Mouse (Mus musculus) lung, embryonic 15.5 days (tissue): ENCODE measurements around the gene Esyt1. TPM values are rescaled to one million over a fixed set of nuclear protein-coding genes. Genes with fewer than 3 reads are reported as not detected.
"Not testable (repeated sequence)": the region's sequence is repeated elsewhere in the genome, so short reads cannot be mapped to it uniquely, and the experiment has no call there.

ENCODE experiments used
- ATAC-seq: fragments of 200-750 bp; cut with Nextera tagmentation; 2 replicates; pipeline ENCODE4 v1.8.0; 2017; ENCODE audit warnings: moderate number of reproducible peaks, borderline replicate concordance; ENCODE audit not compliant: low FRiP score, low TSS enrichment; ENCODE audit errors: extremely low read depth
- H3K27ac ChIP-seq: fragments of 300-500 bp; sonication (generic); 2 replicates; pipeline ENCODE4 v1.5.1; 2015; ENCODE audit warnings: moderate library complexity, mild to moderate bottlenecking, inconsistent platforms
- H3K27me3 ChIP-seq: fragments of 300-500 bp; sonication (generic); 2 replicates; pipeline ENCODE4 v1.6.1; 2015; ENCODE audit warnings: inconsistent platforms
- H3K36me3 ChIP-seq: fragments of 300-500 bp; sonication (generic); 2 replicates; pipeline ENCODE4 v1.6.1; 2015; ENCODE audit warnings: inconsistent platforms
- H3K4me1 ChIP-seq: fragments of 300-500 bp; sonication (generic); 2 replicates; pipeline ENCODE4 v1.6.1; 2015; ENCODE audit warnings: inconsistent platforms
- H3K4me2 ChIP-seq: fragments of 300-500 bp; sonication (generic); 2 replicates; pipeline ENCODE4 v1.6.1; 2015; ENCODE audit warnings: inconsistent platforms, mild to moderate bottlenecking, moderate library complexity
- H3K4me3 ChIP-seq: fragments of 300-500 bp; sonication (generic); 2 replicates; pipeline ENCODE4 v1.5.1; 2015; ENCODE audit warnings: mild to moderate bottlenecking, inconsistent platforms
- H3K9ac ChIP-seq: fragments of 300-500 bp; sonication (generic); 2 replicates; pipeline ENCODE4 v1.6.1; 2015; ENCODE audit warnings: inconsistent platforms
- H3K9me3 ChIP-seq: fragments of 300-500 bp; sonication (generic); 2 replicates; pipeline ENCODE4 v1.6.1; 2016; ENCODE audit warnings: inconsistent platforms
- WGBS: fragments of 180-500 bp; shearing (Covaris S2); methylation state at CpG from one replicate; pipeline ENCODE4 v1.1.7; 2015; 5-methylcytosine and 5-hydroxymethylcytosine counted together
- polyA plus RNA-seq: library from polyadenylated mRNA; unstranded; fragments of >200 nt; fragmentation: Nextera tagmentation; extraction: Ambion mirVana; gene quantifications from 2 replicates; pipeline ENCODE4 v1.2.1, GENCODE M21; 2015

Gene Esyt1
- polyA plus RNA-seq = 28.8 and 31.5 TPM in 2 replicates

DNA sequence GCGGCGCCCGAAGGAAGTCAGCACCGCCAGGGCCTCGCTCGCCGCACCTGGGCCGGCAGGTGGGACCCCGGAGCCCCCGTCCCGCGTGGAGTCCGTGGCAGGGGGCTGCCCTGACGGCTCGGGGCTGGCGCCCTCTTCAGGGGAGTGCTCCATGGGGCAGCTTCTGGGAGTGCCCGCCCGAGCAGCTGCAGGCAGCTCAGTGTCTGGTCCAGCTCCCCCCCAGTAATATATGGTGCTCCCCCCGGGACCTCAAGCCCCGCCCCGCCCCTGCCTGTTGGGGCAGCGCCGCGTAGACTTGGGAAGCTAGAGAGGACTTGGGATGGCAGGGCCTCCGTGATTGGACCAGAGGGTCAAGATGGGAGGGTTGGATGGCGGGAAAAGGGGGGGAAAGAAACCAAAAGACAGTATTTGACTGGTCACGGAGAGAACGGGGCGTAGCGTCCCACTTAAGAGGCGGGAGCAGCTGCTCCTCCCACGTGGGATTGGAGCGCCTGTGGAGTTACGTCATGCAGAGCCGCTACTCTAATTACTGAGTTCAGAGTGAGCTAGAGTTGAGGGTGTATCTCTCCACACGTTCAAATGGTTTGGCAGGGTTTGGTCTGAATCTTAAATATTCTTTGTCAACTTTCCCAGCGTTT is at the start of gene Esyt1:
Esyt1 (minus strand) TSS at position 201 of the 638 bp plus-strand sequence.
- under 1% methylated on average over 37 of the region's 37 CpGs for WGBS

DNA sequence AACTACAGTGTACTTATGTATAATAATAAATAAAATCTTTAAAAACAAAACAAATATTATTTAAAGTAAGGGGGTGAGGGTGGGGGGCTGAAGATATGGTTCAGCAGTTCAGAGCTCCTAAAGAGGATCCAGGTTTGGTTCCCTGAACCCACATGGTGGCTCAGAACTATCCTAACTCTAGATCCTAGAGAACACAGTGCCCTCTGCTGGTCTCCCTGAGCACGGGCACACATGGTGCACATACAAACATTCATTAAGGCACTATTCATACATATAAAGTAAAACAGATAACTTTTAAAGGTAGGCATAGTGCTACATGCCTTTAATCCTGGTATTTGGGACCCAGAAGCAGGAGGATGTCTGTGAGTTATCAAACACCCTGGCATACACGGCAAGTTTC is 49.4 kb upstream of the Esyt1 start:
- no peak for ATAC-seq
- no peak overlapping the region for H3K9ac ChIP-seq
- H3K4me2 ChIP-seq = no peak overlapping the region
- no peak overlapping the region for H3K4me3 ChIP-seq
- WGBS = 86% methylated on average over 2 of the region's 2 CpGs
- H3K36me3 ChIP-seq = peaks cover 37% of the 10 kb centered on the region
- H3K27me3 ChIP-seq = no peaks in the 10 kb centered on the region
- H3K9me3 ChIP-seq = no peaks in the 10 kb centered on the region
- no peaks in the 10 kb centered on the region; the same call in 1 of the 2 replicates for H3K4me1 ChIP-seq
- H3K27ac ChIP-seq = no peak overlapping the region

More for the DNA sequence above, at the start of gene Esyt1:
- Histone ChIP-seq H3K4me3 (peak within 1 kb of the TSS; percentile 80), H3K4me1 (peaks cover 15% of the 10 kb centered on the region), H3K9me3 (no peaks in the 10 kb centered on the region), H3K27me3 (0 out of 2 replicates have a peak, but pooled peaks cover 3% of the 10 kb centered on the region), H3K27ac (peak within 1 kb of the TSS; percentile 78), H3K4me2 (peak within 1 kb of the TSS; percentile 99), H3K36me3 (no peaks in the 10 kb centered on the region), H3K9ac (peak within 1 kb of the TSS; percentile 76)
- ATAC-seq = peak; percentile 98

DNA sequence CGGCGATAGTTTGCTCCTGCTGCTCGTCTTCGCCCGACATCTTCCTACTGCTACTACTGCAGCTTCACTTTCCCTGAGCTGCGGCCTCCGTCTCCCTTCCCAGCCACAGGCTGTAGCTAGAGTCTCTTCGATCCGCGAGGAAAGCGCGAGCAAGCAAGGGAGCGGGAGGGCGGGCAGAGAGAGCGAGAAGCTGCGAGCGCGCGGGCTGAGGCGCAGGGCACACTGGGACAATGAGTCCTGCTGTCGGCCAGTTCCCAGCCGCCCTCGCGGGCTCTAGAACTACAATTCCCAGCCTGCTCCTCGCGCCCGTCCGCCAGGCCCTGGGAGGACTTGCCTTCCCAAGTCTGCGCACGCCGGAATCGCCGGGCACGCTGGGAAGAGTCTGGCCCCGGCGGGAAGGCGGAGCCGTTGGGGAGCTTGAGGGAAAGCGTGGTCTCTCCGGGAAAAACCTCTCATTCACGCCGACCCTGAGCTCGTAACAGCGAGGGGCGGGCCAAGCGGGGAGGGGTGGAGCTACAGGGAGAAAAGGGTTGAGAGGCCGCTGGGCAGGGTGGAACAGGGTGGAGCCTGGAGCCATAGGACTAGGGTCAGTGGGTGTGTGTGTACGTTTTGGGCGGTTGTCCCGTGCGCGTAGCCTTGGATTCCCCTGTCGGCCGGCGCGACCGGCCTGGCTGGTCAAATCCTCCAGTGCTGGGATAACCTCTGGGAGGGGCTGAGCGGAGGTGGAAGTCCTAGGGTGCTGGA is 40.3 kb upstream of the Esyt1 start, which contains the start of gene Pa2g4:
Pa2g4 (minus strand) TSS at position 200 of the 744 bp plus-strand sequence.
- Histone ChIP-seq H3K27me3 (no peaks in the 10 kb centered on the region), H3K36me3 (peaks cover 41% of the 10 kb centered on the region), H3K4me1 (peaks cover 25% of the 10 kb centered on the region), H3K9me3 (no peaks in the 10 kb centered on the region), H3K4me2 (peak within 1 kb of the TSS; percentile 80), H3K4me3 (peak within 1 kb of the TSS; percentile 95), H3K27ac (peak within 1 kb of the TSS; percentile 96), H3K9ac (peak within 1 kb of the TSS; percentile 93)
- under 1% methylated on average over 58 of the region's 58 CpGs for WGBS
- peak; percentile 98 for ATAC-seq

DNA sequence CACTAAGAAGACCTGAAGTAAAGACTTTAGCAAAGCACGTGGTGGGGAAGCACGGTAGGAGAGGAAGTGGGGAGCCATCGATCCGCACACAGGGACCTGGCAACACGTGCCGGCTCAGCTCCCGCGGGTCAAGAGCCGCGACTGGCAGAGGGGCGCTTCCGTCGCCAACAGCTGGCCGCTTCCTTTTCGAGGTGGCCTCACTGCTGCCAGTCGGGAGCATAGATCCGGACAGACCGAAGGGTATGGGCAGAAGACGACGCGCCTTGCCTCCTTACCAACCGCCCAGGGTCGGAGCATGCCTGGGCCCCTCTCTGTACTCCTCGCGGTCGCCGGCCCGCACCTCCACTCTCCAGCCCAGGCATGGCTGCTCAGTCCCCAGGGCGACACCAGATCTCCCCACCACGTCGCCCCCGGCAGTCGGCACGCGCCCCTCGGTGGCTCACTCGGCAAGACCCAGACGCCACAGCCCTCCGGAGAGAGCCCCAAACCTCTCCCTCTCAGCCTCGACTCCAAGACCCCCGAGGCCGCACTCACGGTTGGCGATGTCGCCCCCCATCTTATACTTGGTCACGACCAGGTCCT is 39.6 kb upstream of the Esyt1 start:
- WGBS = under 1% methylated on average over 46 of the region's 46 CpGs
- peaks cover 25% of the 10 kb centered on the region for H3K4me1 ChIP-seq
- H3K27ac ChIP-seq = peak overlapping the region; percentile 96
- peak overlapping the region; percentile 80 for H3K4me2 ChIP-seq
- H3K27me3 ChIP-seq = no peaks in the 10 kb centered on the region
- peaks cover 44% of the 10 kb centered on the region for H3K36me3 ChIP-seq
- peak overlapping the region; percentile 93 for H3K9ac ChIP-seq
- peak; percentile 31 for ATAC-seq
- H3K4me3 ChIP-seq = peak overlapping the region; percentile 95
- H3K9me3 ChIP-seq = no peaks in the 10 kb centered on the region

DNA sequence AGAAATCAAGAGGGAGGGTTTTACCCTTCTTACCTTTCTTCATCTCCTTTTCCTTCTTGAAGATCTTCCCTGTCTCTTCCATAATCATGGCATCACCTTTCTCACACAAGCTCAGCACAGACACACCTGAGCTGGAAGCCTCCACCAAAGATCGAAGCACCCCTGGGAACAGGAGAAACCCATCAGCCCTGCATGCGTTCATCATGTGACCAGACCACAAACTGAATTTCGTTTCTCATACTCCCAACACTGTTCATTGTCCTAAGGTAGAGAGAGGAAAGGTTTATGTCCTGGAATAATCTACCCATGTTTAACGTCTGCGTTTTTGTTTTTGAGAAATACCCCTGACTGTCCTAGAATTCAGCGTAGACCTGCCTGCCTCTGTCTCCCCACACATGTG is 37.9 kb upstream of the Esyt1 start:
- no peak for ATAC-seq
- Histone ChIP-seq H3K9ac (peak overlapping the region; percentile 3; the same call in 1 of the 2 replicates), H3K27me3 (no peaks in the 10 kb centered on the region), H3K27ac (no peak overlapping the region), H3K9me3 (no peaks in the 10 kb centered on the region), H3K36me3 (peaks cover 56% of the 10 kb centered on the region), H3K4me3 (0 out of 2 replicates have a peak overlapping the region, but pooled peaks have one; percentile 3), H3K4me1 (peaks cover 25% of the 10 kb centered on the region), H3K4me2 (peak overlapping the region; percentile 80)
- 85% methylated on average over 6 of the region's 6 CpGs for WGBS

DNA sequence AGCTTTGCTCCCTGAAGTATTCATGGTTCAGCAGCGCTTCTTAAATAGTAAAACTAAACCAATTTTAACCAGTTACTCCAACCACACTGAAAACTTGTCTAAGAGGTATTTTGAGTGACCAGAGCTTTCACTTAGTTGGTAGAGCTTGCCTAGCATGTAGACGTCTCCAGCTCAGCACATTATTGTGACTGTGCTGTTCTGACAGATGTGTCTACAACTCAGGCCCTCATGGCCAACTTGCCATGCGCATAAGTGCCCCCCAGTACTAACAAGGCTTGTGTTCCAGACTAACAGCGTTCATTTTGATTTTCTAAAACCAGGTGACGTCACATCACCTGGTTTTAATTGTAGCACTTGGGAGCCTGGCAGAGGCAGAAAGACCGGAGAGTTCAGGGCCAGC is 31.3 kb upstream of the Esyt1 start:
- Histone ChIP-seq H3K9me3 (no peaks in the 10 kb centered on the region), H3K4me3 (no peak overlapping the region), H3K9ac (no peak overlapping the region), H3K4me2 (no peak overlapping the region), H3K27ac (no peak overlapping the region), H3K36me3 (peaks cover 51% of the 10 kb centered on the region), H3K27me3 (no peaks in the 10 kb centered on the region), H3K4me1 (no peaks in the 10 kb centered on the region)
- WGBS = 80% methylated on average over 6 of the region's 6 CpGs
- ATAC-seq = no peak

DNA sequence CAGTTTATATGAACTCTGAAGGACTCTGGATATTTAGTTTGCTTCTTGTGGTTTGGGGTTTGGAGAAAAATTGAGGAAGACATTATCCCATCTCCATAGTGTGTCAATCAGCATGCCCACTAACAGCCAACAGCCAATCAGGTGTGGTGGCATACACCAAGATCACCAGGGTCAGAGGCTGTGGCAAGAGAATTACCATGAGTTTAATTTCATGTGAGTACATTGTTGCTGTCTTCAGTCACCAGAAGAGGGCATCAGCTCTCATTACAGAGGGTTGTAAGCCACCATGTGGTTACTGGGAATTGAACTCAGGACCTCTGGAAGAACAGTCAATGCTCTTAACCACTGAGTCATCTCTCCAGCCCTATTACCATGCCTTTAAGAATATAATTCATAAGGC is 30.6 kb upstream of the Esyt1 start:
- Histone ChIP-seq H3K9ac (no peak overlapping the region), H3K36me3 (peaks cover 44% of the 10 kb centered on the region), H3K4me1 (no peaks in the 10 kb centered on the region), H3K9me3 (no peaks in the 10 kb centered on the region), H3K4me3 (no peak overlapping the region), H3K4me2 (no peak overlapping the region), H3K27ac (no peak overlapping the region), H3K27me3 (no peaks in the 10 kb centered on the region)
- no peak for ATAC-seq

DNA sequence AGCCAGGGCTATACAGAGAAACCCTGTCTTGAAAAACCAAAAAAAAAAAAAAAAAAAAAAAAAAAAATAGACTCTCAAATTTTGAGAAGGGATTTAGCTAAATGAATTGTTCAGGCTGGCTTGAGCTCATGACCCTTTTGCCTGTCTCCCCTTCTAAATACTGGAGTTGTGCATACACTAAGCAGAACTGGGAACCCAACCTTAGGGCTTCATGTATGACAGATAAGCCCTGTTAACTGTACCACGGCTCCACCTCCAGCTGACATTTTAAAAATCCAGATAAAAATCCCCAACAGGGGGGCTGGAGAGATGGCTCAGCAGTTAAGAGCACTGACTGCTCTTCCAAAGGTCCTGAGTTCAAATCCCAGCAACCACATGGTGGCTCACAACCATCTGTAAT is 29.9 kb upstream of the Esyt1 start:
- ATAC-seq, H3K9ac ChIP-seq, H3K4me3 ChIP-seq, H3K4me2 ChIP-seq, H3K27ac ChIP-seq, H3K4me1 ChIP-seq, H3K27me3 ChIP-seq, H3K9me3 ChIP-seq: not testable (repeated sequence)
- H3K36me3 ChIP-seq = peaks cover 37% of the 10 kb centered on the region
- 80% methylated on average over 1 of the region's 1 CpGs for WGBS

DNA sequence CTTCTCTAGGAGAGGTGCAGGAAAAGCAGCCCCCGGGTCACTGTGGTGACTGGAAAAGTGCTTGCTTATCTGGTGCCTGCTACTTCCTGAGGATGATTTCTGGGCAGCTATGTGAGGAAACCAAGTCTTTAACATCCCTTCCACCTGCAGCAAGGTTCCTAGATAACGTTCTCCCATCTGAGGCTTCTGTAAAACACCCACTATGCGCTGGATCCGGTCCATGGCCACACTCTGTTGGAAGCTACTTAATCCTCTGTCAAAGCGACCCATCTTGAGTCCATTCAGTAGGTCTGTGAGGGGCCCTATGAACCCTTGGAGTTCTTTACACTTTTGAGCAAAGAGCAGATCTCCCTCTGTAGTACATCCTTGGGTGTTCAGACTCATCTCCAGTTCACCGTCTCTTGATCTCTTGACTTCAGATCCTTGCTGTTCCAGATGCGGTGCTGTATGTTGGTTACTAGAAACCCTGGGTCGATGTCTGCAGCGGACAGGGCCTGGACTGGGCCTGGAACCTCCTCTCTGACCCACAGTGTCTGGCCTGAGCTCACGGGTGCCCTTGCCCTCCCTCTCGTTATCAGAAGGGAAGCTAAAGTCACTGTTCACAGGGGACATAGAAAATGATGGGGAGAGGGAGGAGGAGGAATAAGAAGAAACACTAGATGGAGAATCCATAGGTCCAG is 24.6 kb upstream of the Esyt1 start:
- not testable (repeated sequence) for H3K27me3 ChIP-seq, H3K9ac ChIP-seq, H3K9me3 ChIP-seq, H3K4me2 ChIP-seq, H3K36me3 ChIP-seq, H3K27ac ChIP-seq, ATAC-seq, H3K4me3 ChIP-seq
- WGBS = 87% methylated on average over 11 of the region's 11 CpGs
- peaks cover 15% of the 10 kb centered on the region for H3K4me1 ChIP-seq

DNA sequence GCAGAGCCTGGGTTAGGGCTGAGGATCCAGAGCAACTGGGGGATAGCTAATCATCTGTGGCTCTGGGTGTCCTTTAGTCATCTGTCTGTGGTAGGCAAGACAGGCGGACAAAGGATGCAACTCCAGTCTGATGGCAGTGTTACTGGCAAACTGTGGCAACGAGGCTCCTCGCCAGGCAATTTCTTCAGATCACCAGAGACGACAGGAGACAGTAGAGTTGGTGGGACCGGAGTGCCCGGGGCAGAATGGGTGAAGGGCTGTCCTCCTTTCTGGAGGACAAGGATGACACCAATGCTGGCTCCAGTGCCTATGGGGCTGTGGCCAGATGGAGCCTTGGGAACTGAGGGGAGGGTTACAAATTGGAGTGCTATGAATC is 24.0 kb upstream of the Esyt1 start:
- not testable (repeated sequence) for H3K27me3 ChIP-seq, ATAC-seq
- 64% methylated on average over 6 of the region's 6 CpGs for WGBS

DNA sequence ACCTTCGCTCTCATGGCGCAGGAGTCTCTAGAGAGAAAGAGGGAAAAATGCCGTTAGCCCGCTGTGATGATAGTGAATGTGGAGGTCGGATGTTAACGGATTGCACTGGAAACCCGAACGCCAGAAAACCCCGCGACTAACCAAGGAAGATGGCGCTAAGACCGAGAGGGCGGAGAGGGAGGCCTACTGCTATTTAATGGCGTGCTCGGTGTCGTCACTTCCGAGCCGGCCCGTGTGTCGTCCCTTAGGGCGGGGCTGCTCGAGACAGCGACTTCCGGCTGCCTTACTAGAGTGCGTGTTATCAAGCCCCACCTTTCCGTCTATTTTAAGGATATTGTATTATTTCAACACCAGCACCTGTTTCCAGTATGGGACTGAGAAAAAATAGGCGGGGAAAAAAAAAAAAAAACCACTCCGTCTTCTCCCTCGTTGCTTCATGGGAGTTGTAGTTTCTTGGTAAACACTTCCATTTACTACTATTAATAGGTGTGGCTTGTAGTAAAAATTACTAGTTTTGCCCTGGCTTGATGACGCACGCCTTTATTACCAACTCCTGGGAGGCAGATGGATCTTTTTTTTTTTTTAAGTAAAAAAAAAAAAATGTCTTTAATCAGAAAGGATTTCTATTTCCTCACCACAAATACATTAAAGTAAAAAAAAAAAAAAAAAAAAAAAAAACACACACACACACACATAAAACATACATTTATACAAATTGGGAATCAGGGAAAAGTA is 23.4 kb upstream of the Esyt1 start, which contains the start of gene Rpl41:
Rpl41 (minus strand) TSS at position 359 of the 735 bp plus-strand sequence.
- Histone ChIP-seq H3K27ac (peak within 1 kb of the TSS; percentile 92), H3K36me3 (peaks cover 16% of the 10 kb centered on the region), H3K27me3 (no peaks in the 10 kb centered on the region), H3K9ac (peak within 1 kb of the TSS; percentile 74), H3K9me3 (no peaks in the 10 kb centered on the region), H3K4me2 (peak within 1 kb of the TSS; percentile 88), H3K4me1 (peaks cover 15% of the 10 kb centered on the region), H3K4me3 (peak within 1 kb of the TSS; percentile 88)
- peak; percentile 92 for ATAC-seq
- 0% methylated on average over 31 of the region's 31 CpGs for WGBS

More for the DNA sequence above, 24.0 kb upstream of the Esyt1 start:
- peaks cover 15% of the 10 kb centered on the region for H3K4me1 ChIP-seq
- peak overlapping the region; percentile 88; the same call in 1 of the 2 replicates for H3K4me2 ChIP-seq
- H3K4me3 ChIP-seq, H3K9me3 ChIP-seq, H3K9ac ChIP-seq: not testable (repeated sequence)
- peaks cover 11% of the 10 kb centered on the region for H3K36me3 ChIP-seq
- peak overlapping the region; percentile 57; the same call in 1 of the 2 replicates for H3K27ac ChIP-seq
